Mouse (Mus musculus): ENCODE results near the gene Tekt1.
"Not testable (repeated sequence)": the region's sequence is repeated elsewhere in the genome, so short reads cannot be mapped to it uniquely, and the experiment has no call there.

The Tekt1 gene

GRCm38 (mm10) chr11:72389407-72390142 lies 27.3 kb upstream of the Tekt1 start:
- no peak for DNase-seq (ENCODE audit: low read depth, low spot score)

- no peak for DNase-seq (ENCODE audit: low read depth, low spot score)
These were observed 25.9 kb upstream of the Tekt1 start for GRCm38 (mm10) chr11:72388113-72388529.

GRCm38 (mm10) chr11:72379351-72379750 lies 17.1 kb upstream of the Tekt1 start:
- no peak for DNase-seq (ENCODE audit: low read depth, low spot score)

GRCm38 (mm10) chr11:72378222-72378621 lies 16.0 kb upstream of the Tekt1 start:
- no peak for DNase-seq (ENCODE audit: low read depth, low spot score)

- peak; percentile 66 for DNase-seq (ENCODE audit: low read depth, low spot score)
These were observed 14.3 kb upstream of the Tekt1 start for GRCm38 (mm10) chr11:72376562-72376961.

- peak; percentile 14 for DNase-seq (ENCODE audit: low read depth, low spot score)
These were observed 7.8 kb upstream of the Tekt1 start for GRCm38 (mm10) chr11:72369904-72370672.

GRCm38 (mm10) chr11:72367934-72368674 lies 5.9 kb upstream of the Tekt1 start:
- no peak for DNase-seq (ENCODE audit: low read depth, low spot score)

- DNase-seq (ENCODE audit: low read depth, low spot score) = no peak
These were observed 3.9 kb upstream of the Tekt1 start for GRCm38 (mm10) chr11:72366126-72366525.

- DNase-seq (ENCODE audit: low read depth, low spot score) = no peak
These were observed 2.3 kb upstream of the Tekt1 start for GRCm38 (mm10) chr11:72364526-72364925.

GRCm38 (mm10) chr11:72363523-72364240 lies 1.4 kb upstream of the Tekt1 start:
- DNase-seq (ENCODE audit: low read depth, low spot score) = no peak

- peak; percentile 95 for DNase-seq (ENCODE audit: low read depth, low spot score)
These were observed 576 bp downstream of the Tekt1 start for GRCm38 (mm10) chr11:72361385-72362346.

GRCm38 (mm10) chr11:72354971-72355728 lies 7.1 kb downstream of the Tekt1 start:
- peak; percentile 87 for DNase-seq (ENCODE audit: low read depth, low spot score)

- peak; percentile 45 for DNase-seq (ENCODE audit: low read depth, low spot score)
These were observed 9.1 kb downstream of the Tekt1 start for GRCm38 (mm10) chr11:72353186-72353585.

- DNase-seq (ENCODE audit: low read depth, low spot score) = peak; percentile 27
These were observed 10.0 kb downstream of the Tekt1 start for GRCm38 (mm10) chr11:72352272-72352671.

GRCm38 (mm10) chr11:72349652-72350051 lies 12.6 kb downstream of the Tekt1 start:
- DNase-seq (ENCODE audit: low read depth, low spot score) = no peak

GRCm38 (mm10) chr11:72349016-72349415 lies 13.2 kb downstream of the Tekt1 start:
- peak; percentile 19 for DNase-seq (ENCODE audit: low read depth, low spot score)

GRCm38 (mm10) chr11:72348563-72348962 lies 13.7 kb downstream of the Tekt1 start:
- peak; percentile 24 for DNase-seq (ENCODE audit: low read depth, low spot score)

- DNase-seq (ENCODE audit: low read depth, low spot score) = no peak
These were observed 17.8 kb downstream of the Tekt1 start for GRCm38 (mm10) chr11:72344486-72344885.

GRCm38 (mm10) chr11:72343904-72344303 lies 18.3 kb downstream of the Tekt1 start:
- peak; percentile 80 for DNase-seq (ENCODE audit: low read depth, low spot score)

- not testable (repeated sequence) for DNase-seq (ENCODE audit: low read depth, low spot score)
These were observed 19.0 kb downstream of the Tekt1 start for GRCm38 (mm10) chr11:72343238-72343625.
